Mouse (Mus musculus) testis, adult 2 months (tissue): ENCODE measurements around the gene Stag1.

Experiments
- CTCF ChIP-seq: fragments of 200-500 bp; IDR thresholded peaks from 2 replicates; pipeline ENCODE4 v1.5.1; 2012; ENCODE audit warnings: low read depth, mild to moderate bottlenecking, inconsistent platforms, low read length, moderate library complexity; ENCODE audit not compliant: control insufficient read depth, insufficient read depth, insufficient replicate concordance
- POLR2A ChIP-seq: fragments of 200-500 bp; IDR thresholded peaks from 2 replicates; pipeline ENCODE4 v1.6.1; 2012; ENCODE audit warnings: low read depth, mild to moderate bottlenecking, inconsistent platforms, low read length, moderate library complexity; ENCODE audit not compliant: control insufficient read depth

- TF ChIP-seq CTCF: no peak
- no peak for TF ChIP-seq POLR2A
Measured at GRCm38 (mm10) chr9:100656058-100656457, 58.5 kb downstream of the Stag1 start.
